Mouse (Mus musculus) testis, adult 2 months (tissue): ENCODE results near the gene Grhpr.

Source experiments
- CTCF ChIP-seq: fragments of 200-500 bp; IDR thresholded peaks from 2 replicates; pipeline ENCODE4 v1.5.1; 2012; ENCODE audit warnings: low read depth, mild to moderate bottlenecking, inconsistent platforms, low read length, moderate library complexity; ENCODE audit not compliant: control insufficient read depth, insufficient read depth, insufficient replicate concordance
- POLR2A ChIP-seq: fragments of 200-500 bp; IDR thresholded peaks from 2 replicates; pipeline ENCODE4 v1.6.1; 2012; ENCODE audit warnings: low read depth, mild to moderate bottlenecking, inconsistent platforms, low read length, moderate library complexity; ENCODE audit not compliant: control insufficient read depth

DNA sequence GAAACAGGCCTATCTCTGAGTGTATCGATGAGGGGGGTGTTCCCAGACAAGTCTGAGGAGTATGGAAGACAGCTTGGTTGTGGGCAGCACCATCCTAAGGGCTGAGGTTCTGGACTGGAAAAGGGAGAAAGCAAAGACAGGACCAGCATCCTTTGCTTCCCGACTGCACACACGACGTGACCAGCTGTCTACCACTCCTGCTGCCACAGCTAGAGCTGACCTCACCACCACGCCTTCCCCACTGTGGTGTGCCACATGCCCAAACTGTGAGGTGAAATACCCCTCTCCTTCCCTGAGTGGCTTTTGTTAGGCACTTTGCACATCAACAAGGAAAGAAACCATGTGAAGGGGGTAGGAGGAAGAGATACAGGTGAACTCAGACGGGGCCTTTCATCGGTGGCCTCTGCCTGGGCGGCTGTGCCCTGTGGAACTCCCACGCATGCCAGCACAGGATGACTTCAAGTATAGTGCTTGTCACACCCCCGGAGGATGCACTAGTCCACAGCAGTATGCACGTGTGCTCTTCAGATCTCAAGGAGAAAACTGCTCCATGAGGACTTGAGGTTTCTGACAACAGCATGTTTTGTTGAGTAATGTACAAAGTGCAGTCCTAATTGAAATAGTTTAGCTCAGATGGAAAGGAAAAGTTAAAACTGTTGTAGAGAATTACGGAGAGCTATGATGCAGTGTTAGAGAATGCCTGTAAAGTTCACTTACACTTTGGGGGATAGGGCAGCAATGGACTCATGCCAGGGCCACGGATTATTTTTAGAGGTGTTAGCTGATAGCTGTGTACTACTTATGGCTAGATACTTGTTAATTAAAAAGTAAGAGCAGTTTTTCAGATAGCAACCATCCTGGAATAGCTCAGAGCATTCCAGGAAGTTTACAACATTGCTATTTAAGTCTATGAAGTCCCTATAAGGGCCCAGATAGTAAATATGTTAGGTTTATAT lies 56.5 kb downstream of the Grhpr start:
- TF ChIP-seq CTCF (no peak), POLR2A (no peak)
